Mouse (Mus musculus): ENCODE data around the gene Olfr410.

GRCm38 (mm10) chr11:74387203-74387602 lies 49.4 kb upstream of the Olfr410 start:
- TF ChIP-seq CTCF (IDR thresholded peaks at IDR 0.05; ENCODE audit: low read depth) (no peak), EP300 (IDR thresholded peaks at IDR 0.05; ENCODE audit: low read depth) (no peak)

All from liver, embryonic 14.5 days (tissue).